Mouse (Mus musculus) myocyte (in vitro differentiated cells): Measurements from ENCODE around the gene Mrps23.

Experiments
- E2F4 ChIP-seq: IDR thresholded peaks from one replicate; pipeline ENCODE4 v1.6.1; 2011; ENCODE audit warnings: mild to moderate bottlenecking, control low read depth, moderate library complexity; ENCODE audit not compliant: insufficient read depth
- MAX ChIP-seq: IDR thresholded peaks from one replicate; pipeline ENCODE4 v1.6.1; 2011; ENCODE audit warnings: low read depth, mild to moderate bottlenecking, control low read depth
- MYOD1 ChIP-seq, 3 experiments: IDR thresholded peaks; one replicate each; pipeline ENCODE4 v1.6.1; 2011; ENCODE audit warnings: control low read depth in 2 of 3, low read depth in 2 of 3, mild to moderate bottlenecking in 2 of 3, moderate library complexity in 1 of 3; ENCODE audit not compliant: insufficient read length in 2 of 3, control insufficient read depth in 1 of 3
- MYOG ChIP-seq, 3 experiments: IDR thresholded peaks; one replicate each; pipeline ENCODE4 v1.6.1; 2011; ENCODE audit warnings: control low read depth in 2 of 3, low read depth in 2 of 3, mild to moderate bottlenecking in 2 of 3; ENCODE audit not compliant: insufficient read length in 2 of 3, control insufficient read depth in 1 of 3, insufficient read depth in 1 of 3
- POLR2A ChIP-seq: IDR thresholded peaks from one replicate; pipeline ENCODE4 v1.6.1; 2011; ENCODE audit warnings: low read depth, mild to moderate bottlenecking, control low read depth, moderate library complexity; ENCODE audit not compliant: insufficient read length
- POLR2AphosphoS2 ChIP-seq: IDR thresholded peaks from one replicate; pipeline ENCODE4 v1.6.1; 2011; ENCODE audit warnings: low read depth, control low read depth; ENCODE audit not compliant: insufficient read length
- REST ChIP-seq: IDR thresholded peaks from one replicate; pipeline ENCODE4 v1.6.1; 2011; ENCODE audit warnings: mild to moderate bottlenecking, control low read depth, moderate library complexity; ENCODE audit not compliant: insufficient read depth, insufficient read length
- SRF ChIP-seq: IDR thresholded peaks from one replicate; pipeline ENCODE4 v1.6.1; 2011; ENCODE audit warnings: low read depth; ENCODE audit not compliant: control insufficient read depth, insufficient read length
- TCF12 ChIP-seq: IDR thresholded peaks from one replicate; pipeline ENCODE4 v1.6.1; 2011; ENCODE audit warnings: mild to moderate bottlenecking, control low read depth; ENCODE audit not compliant: poor library complexity, insufficient read depth, severe bottlenecking
- TCF3 ChIP-seq: IDR thresholded peaks from one replicate; pipeline ENCODE4 v1.6.1; 2011; ENCODE audit warnings: low read depth, control low read depth; ENCODE audit not compliant: insufficient read length
- USF1 ChIP-seq: IDR thresholded peaks from one replicate; pipeline ENCODE4 v1.6.1; 2011; ENCODE audit warnings: low read depth, mild to moderate bottlenecking, control low read depth, moderate library complexity

DNA sequence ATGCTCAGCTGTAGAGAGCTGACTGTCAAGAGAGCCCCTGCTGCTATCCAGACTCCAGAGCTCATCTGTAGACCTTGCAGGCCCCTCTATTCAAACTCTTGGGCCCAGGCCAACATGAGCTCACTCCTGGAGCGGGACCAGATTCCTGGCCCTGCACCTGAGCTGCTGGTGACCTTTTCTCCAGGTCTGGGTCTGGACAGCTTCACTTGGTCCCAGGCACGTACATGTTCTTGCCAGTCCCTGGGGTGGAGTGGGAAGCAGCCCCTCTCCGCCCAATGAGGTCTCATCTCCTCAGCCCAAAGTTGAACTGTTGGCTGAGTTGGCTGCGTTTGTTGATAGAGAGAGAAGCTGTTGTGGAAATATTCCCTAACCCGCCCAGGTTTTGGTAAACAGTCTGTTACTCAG lies 45.3 kb upstream of the Mrps23 start:
- TF ChIP-seq MYOD1 (IDR thresholded peaks at IDR 0.05; ENCODE audit: control insufficient read depth in 1 of 3, insufficient read length in 2 of 3, low read depth in 2 of 3) = no peak
- TF ChIP-seq MAX = no peak
- TF ChIP-seq POLR2A = no peak
- no peak for TF ChIP-seq MYOG (IDR thresholded peaks at IDR 0.05; ENCODE audit: control insufficient read depth in 1 of 3, insufficient read depth in 1 of 3, insufficient read length in 2 of 3, low read depth in 2 of 3)
- TF ChIP-seq POLR2AphosphoS2 = no peak
- TF ChIP-seq TCF12 = no peak
- TF ChIP-seq SRF = no peak
- no peak for TF ChIP-seq TCF3
- TF ChIP-seq E2F4 = no peak
- no peak for TF ChIP-seq REST
- no peak for TF ChIP-seq USF1
